Mouse (Mus musculus): ENCODE data around the gene Haus6.

DNA sequence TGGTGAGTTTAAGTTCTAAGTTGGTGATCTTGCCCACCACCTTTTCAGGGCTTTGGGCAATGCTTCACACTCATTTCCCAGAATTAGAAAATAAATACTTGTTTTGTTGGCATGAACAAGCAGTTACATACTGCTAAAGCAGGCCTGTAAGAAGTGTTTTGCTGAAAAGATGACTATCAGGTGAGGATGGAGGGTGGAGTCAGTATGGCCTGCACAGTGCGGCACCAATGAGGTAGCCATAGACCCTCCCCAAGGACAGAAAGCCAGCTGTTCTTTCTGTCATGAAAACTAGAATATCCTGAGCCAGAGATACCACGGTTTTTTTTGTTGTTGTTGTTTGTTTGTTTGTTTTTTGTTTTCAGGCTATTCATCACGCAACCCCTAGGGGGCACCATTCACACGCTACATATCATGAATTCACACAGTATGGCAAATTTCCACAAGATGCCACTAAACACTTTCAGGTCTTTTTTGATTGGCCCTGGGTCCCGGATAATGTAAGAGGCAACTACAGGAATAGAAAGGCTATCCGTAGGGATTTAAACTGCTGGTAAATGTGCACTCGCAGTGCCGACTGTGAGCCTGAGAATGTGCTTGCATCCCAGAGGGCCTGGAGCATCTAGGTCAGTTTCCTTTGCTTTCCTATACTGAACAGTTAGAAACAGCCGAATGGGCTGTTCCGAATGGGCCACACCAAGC, 40.0 kb upstream of the Haus6 start:
- no peak for TF ChIP-seq POLR2A (IDR thresholded peaks at IDR 0.05; ENCODE audit: extremely low read depth, insufficient read depth, low read length)
- TF ChIP-seq CTCF (IDR thresholded peaks at IDR 0.05; ENCODE audit: low read depth, low read length): no peak
